Mouse (Mus musculus) spleen, postnatal 4 days (tissue): ENCODE results near the gene Fbl.
"Not testable (repeated sequence)": the region's sequence is repeated elsewhere in the genome, so short reads cannot be mapped to it uniquely, and the experiment has no call there.

Experiments
- DNase-seq, 2 experiments: peaks; one replicate each; pipeline ENCODE4 v3.0.0; 2022; ENCODE audit warnings: low spot score in 2 of 2

The Fbl gene

DNA sequence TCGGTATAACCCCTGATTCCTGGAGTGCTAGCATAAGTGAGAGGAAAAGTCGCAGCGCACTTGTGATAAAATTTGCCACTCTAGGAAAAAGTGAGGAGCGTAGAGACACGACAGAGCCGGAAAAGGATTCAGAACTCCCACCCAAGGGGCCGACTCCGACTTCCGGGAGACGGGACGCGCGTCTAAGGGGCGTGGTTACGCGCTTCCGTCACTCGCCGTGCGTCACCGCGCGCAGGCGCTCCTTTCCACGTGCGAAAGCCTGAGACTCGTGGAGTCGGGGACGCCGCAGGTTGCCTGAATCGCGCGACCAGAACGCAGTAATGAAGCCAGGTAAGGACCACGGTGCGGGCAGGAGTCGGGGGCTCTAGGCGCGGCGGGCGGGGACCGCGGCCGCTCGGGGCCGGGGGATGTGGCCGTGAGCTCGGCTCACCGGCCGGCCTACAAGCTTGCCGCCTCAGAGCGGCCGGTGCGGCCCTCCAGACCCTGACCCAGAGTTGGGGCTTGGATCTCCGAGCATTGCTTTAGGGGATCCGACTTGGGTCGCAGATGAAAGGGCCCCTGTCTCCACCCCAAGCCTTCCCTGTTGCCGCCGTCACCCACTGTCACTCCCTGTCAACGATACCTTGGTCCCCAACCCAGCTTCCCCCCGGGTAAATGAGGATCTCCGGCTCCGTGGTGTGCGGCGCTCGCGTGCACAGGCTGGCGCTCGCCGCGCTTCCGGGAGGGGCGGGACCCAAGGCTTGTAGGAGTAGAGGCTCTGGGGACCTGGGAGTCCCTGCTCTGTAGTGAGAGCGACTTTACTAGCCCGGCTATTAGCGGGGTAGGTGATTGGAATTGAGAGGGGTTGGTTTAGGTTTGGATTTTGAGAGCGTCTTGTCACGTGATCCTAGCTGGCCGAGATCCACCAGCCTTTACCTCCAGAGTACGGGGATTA lies at the start of gene Fbl:
Gene Fbl, plus strand, starts transcription at position 222 of the 934 bp plus-strand sequence.
- DNase-seq: peak; percentile 86 to 94

GRCm38 (mm10) chr7:28129166-28129565 lies 40.3 kb upstream of the Fbl start, which contains the start of gene 9530053A07Rik:
Gene 9530053A07Rik, plus strand, starts transcription at chr7:28129466.
- no peak for DNase-seq

GRCm38 (mm10) chr7:28137613-28138012 lies 31.9 kb upstream of the Fbl start:
- no peak for DNase-seq

DNA sequence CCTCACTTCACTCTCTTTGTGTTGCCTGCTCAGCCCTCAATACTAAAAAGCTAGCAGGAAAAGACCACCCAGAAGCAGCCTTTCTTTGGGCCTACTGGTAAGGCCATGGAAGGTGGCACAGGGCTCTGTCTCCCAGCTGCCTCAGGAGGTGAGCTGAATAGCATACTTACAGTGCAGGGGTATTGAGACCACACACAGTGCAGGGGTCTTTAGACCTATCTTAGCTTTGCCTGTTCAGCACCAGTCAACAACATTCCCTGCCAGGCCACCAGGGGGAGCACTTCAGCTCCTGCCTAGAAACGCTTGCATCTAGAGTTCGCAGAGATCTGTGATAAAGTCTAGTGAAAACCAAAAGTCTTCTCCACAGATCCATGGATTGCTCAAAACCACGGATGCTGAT lies 21.2 kb upstream of the Fbl start:
- DNase-seq: peak; percentile 54 to 87

DNA sequence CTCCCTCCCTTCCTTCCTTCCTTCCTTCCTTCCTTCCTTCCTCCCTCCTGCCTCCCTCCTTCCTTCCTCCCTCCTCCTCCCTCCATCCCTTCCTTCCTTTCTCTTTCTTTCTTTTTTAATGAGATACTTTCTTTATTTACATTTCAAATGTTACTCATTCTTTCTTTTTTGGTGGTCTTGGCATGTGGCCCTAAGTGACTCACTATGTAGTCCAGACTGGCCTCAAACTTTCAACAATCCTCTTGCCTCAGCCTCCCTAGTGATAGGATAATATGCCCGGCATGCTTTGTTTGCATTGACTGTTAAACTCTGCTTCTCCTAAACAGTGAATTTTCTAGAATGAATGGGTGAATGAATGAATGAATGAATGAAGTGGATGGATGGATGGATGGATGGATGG lies 19.7 kb upstream of the Fbl start:
- DNase-seq: no peak

- peak; percentile 48 to 76 for DNase-seq
Observed at GRCm38 (mm10) chr7:28151584-28152221, 17.8 kb upstream of the Fbl start.

GRCm38 (mm10) chr7:28153595-28153994 lies 15.9 kb upstream of the Fbl start:
- not testable (repeated sequence) for DNase-seq

DNA sequence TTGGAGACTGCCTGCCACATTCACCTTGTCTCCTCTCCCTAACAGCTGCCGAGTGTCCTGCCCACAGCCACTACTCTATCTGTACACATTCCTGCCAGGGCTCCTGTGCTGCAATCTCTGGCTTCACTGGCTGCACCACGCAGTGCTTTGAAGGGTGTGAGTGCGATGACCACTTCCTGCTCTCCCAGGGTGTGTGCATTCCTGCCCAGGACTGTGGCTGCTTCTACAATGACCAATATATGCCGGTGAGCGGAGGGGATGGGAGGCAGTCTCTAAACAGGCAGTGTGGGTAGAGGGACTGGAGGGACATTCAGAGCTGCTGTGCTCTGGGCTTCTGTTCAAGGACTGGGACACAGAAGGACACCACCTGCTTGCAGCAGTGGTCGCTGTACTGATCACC lies 10.2 kb upstream of the Fbl start:
- DNase-seq: no peak

DNA sequence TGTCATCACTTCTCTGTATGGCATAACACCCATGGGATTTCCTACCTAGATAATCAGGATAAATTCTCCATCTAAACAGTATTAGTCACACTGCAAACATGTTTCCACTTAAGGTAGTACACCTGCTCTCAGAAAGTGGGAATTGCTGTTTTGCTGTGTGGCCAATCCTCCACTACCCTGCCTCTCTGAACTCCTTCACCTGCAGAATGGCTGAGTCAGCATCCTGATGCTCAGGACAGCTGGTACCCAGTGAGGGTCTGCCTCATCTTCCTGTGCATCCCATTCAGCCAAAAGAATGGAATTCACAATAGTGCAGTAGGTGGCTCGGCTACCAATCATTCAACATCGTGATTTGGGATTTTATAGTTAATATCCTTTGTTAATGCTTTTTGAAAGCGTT lies 9.6 kb upstream of the Fbl start:
- no peak for DNase-seq

DNA sequence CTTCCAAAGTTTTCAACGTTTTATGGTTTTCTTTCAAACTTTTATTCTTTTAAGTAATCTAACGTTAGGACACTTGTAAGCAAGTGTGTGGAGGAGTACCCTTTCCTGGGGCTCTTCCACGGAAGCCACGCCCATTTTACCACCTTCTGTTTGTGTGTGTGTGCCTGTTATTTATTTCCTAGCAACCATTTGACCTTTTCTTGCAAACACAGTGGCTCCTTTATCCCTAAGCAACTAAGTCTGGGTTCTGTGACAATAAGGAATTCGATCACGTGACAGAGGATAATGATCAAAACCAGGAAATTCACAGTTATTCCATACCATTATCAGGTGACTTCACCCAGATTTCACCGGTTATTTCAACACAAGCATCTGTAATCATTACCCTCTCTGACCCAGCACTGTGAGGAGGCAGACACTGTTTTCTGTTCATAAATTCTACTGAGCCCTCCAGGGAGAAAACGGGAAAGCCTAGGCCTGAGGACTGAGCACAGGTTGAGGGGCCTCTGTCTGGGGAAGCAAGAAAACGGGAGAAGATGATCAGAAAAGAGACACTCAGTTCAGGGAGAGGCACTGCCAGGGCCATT lies 8.3 kb upstream of the Fbl start:
- DNase-seq: no peak

GRCm38 (mm10) chr7:28165406-28165805 lies 4.1 kb upstream of the Fbl start:
- DNase-seq: no peak

DNA sequence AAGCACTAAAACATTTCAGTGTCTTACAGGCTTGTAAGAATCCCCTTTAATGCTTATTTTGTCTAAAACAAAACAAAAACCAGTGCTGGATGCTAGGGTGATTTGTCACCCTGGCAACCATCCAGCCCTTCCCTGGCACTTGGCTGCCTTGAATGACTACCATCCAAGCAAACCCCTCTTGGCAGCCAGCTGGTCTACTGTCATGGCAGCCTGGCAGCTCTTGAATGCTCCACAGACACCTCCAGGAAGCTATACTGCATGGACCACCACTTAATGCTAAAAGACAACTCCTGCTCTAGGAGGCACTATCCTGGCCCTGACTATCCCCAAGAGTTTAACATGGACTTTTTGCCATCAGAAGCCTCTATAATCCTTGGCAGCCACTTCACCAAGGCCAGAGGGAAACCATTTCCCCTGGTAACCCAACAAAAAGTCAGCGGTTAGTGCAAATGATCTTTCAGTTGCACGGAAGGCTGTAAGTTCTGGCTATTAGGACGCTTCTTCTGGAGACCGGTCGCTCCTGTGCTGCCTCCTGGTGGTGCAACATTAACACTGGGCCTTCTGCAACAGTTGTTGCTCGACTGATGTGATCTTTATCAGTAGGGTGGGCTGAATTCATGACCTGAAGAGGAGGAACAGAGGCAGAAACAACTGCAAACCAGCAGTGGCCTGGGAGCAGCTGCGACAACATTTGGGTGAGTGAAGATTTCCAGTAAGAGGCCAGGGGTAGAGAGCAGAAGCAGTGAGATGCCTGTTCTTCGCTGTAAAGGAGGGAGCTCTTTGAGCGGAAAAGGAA lies 992 bp upstream of the Fbl start:
- peak; percentile 77 to 90 for DNase-seq

- no peak for DNase-seq
Observed at GRCm38 (mm10) chr7:28175358-28175757, 5.8 kb downstream of the Fbl start.

DNA sequence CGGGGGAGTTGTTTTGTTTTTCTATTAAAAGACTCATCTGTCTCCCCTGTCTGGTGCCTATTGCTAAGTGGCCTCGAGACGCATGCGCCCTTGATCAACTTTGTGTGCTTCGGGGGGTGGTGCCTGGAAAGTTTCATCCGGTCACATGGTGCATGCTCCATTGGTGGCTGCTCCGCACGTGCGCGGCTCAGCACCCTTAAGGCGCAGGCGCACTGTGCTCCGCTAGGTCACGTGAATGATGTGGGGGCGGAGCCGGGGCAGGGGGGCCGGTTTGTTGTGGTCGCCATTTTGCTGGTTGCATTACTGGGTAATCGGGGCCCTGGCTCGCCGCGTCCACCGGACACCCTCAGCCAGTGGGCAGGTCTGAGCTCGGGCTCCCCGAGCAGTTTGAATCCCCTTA lies 9.7 kb downstream of the Fbl start, which contains the start of gene Dyrk1b:
Gene Dyrk1b, plus strand, starts transcription at position 242 of the 400 bp plus-strand sequence.
- DNase-seq: peak; percentile 98

- DNase-seq: peak; percentile 90 to 94
Observed at GRCm38 (mm10) chr7:28179741-28180377, 10.3 kb downstream of the Fbl start.

- DNase-seq: peak in 1 of 2 experiments; percentile 48
Observed at GRCm38 (mm10) chr7:28180890-28181289, 11.4 kb downstream of the Fbl start.

- no peak for DNase-seq
Observed at GRCm38 (mm10) chr7:28181376-28181775, 11.9 kb downstream of the Fbl start.

- no peak for DNase-seq
Observed at GRCm38 (mm10) chr7:28182320-28182719, 12.8 kb downstream of the Fbl start.

GRCm38 (mm10) chr7:28185884-28186283 lies 16.4 kb downstream of the Fbl start:
- no peak for DNase-seq

- DNase-seq: no peak
Observed at GRCm38 (mm10) chr7:28186631-28187030, 17.1 kb downstream of the Fbl start.

GRCm38 (mm10) chr7:28191489-28191888 lies 22.0 kb downstream of the Fbl start:
- DNase-seq: no peak
